Mouse (Mus musculus) cortical plate, adult 2 months (tissue): ENCODE results near the gene Olfr575. TPM values are rescaled to one million over a fixed set of nuclear protein-coding genes. Genes with fewer than 3 reads are reported as not detected.

Experiments used
- H3K27ac ChIP-seq: fragments of 200-500 bp; 2 replicates; pipeline ENCODE4 v1.5.1; 2012; ENCODE audit warnings: low read length, control low read depth, inconsistent platforms; ENCODE audit not compliant: insufficient read depth
- H3K4me1 ChIP-seq: fragments of 200-500 bp; 2 replicates; pipeline ENCODE4 v1.6.1; 2011; ENCODE audit warnings: low read length; ENCODE audit not compliant: control insufficient read depth, insufficient read depth
- H3K4me3 ChIP-seq: fragments of 200-500 bp; 2 replicates; pipeline ENCODE4 v1.5.1; 2011; ENCODE audit warnings: mild to moderate bottlenecking, low read length, control low read depth; ENCODE audit not compliant: insufficient read depth
- CTCF ChIP-seq: fragments of 200-500 bp; IDR thresholded peaks from 2 replicates; pipeline ENCODE4 v1.5.1; 2011; ENCODE audit warnings: mild to moderate bottlenecking, control low read depth, low read length; ENCODE audit not compliant: insufficient read depth; ENCODE audit errors: extremely low read depth
- POLR2A ChIP-seq: fragments of 200-500 bp; IDR thresholded peaks from 2 replicates; pipeline ENCODE4 v1.6.1; 2011; ENCODE audit warnings: mild to moderate bottlenecking, low read length, control low read depth; ENCODE audit not compliant: insufficient read depth; ENCODE audit errors: extremely low read depth
- polyA plus RNA-seq: library from polyadenylated mRNA; depleted of rRNA; stranded (reverse); fragments of >200 nt; gene quantifications from 2 replicates; pipeline ENCODE4 v1.2.3, GENCODE M21; 2012; rRNA removed

The Olfr575 gene
- not detected in 2 replicates for polyA plus RNA-seq

- H3K4me1 ChIP-seq, result no peaks in the 10 kb centered on the region
- no peak within 1 kb of the TSS for H3K4me3 ChIP-seq
- H3K27ac ChIP-seq, result no peak within 1 kb of the TSS
- TF ChIP-seq POLR2A (no peak), CTCF (no peak)
Measured at GRCm38 (mm10) chr7:102958593-102958992, at the start of gene Olfr575. TSS of gene Olfr575 (minus strand) at chr7:102958775.

GRCm38 (mm10) chr7:102989224-102989623 is 30.6 kb upstream of the Olfr575 start, which contains the start of gene Olfr578:
TSS of gene Olfr578 (minus strand) at chr7:102989324.
- no peak within 1 kb of the TSS for H3K27ac ChIP-seq
- TF ChIP-seq POLR2A, result no peak
- TF ChIP-seq CTCF, result no peak
- no peak within 1 kb of the TSS for H3K4me3 ChIP-seq
- H3K4me1 ChIP-seq, result no peaks in the 10 kb centered on the region

GRCm38 (mm10) chr7:102975843-102976242 is 17.3 kb upstream of the Olfr575 start, which contains the start of gene Olfr577:
TSS of gene Olfr577 (minus strand) at chr7:102975943.
- Histone ChIP-seq H3K4me1 (no peaks in the 10 kb centered on the region), H3K4me3 (no peak within 1 kb of the TSS), H3K27ac (no peak within 1 kb of the TSS)
- no peak for TF ChIP-seq CTCF
- TF ChIP-seq POLR2A, result no peak

GRCm38 (mm10) chr7:102974399-102974798 is 15.8 kb upstream of the Olfr575 start:
- no peak for TF ChIP-seq POLR2A
- TF ChIP-seq CTCF, result no peak
- Histone ChIP-seq H3K4me3 (no peak overlapping the region), H3K27ac (0 out of 2 replicates have a peak overlapping the region, but pooled peaks have one; percentile 56), H3K4me1 (no peaks in the 10 kb centered on the region)

- H3K27ac ChIP-seq, result no peak within 1 kb of the TSS
- H3K4me3 ChIP-seq, result no peak within 1 kb of the TSS
- no peaks in the 10 kb centered on the region for H3K4me1 ChIP-seq
- no peak for TF ChIP-seq POLR2A
Measured at GRCm38 (mm10) chr7:102962360-102962759, 3.8 kb upstream of the Olfr575 start, which contains the start of gene Olfr576. TSS of gene Olfr576 (plus strand) at chr7:102962660.

GRCm38 (mm10) chr7:102958137-102958536 is 438 bp downstream of the Olfr575 start:
- no peaks in the 10 kb centered on the region for H3K4me1 ChIP-seq
- H3K27ac ChIP-seq, result no peak overlapping the region
- TF ChIP-seq POLR2A (no peak), CTCF (no peak)
- no peak overlapping the region for H3K4me3 ChIP-seq

GRCm38 (mm10) chr7:102950732-102951131 is 7.8 kb downstream of the Olfr575 start:
- H3K4me1 ChIP-seq, result no peaks in the 10 kb centered on the region
- H3K27ac ChIP-seq, result no peak overlapping the region
- TF ChIP-seq POLR2A (no peak), CTCF (no peak)
- no peak overlapping the region for H3K4me3 ChIP-seq

GRCm38 (mm10) chr7:102948167-102948566 is 10.4 kb downstream of the Olfr575 start, which contains the start of gene Olfr574:
TSS of gene Olfr574 (plus strand) at chr7:102948467.
- no peak within 1 kb of the TSS for H3K4me3 ChIP-seq
- H3K27ac ChIP-seq, result no peak within 1 kb of the TSS
- TF ChIP-seq CTCF (no peak), POLR2A (no peak)
- H3K4me1 ChIP-seq, result no peaks in the 10 kb centered on the region

- H3K27ac ChIP-seq, result no peak overlapping the region
- H3K4me3 ChIP-seq, result no peak overlapping the region
- no peaks in the 10 kb centered on the region for H3K4me1 ChIP-seq
- no peak for TF ChIP-seq POLR2A
- no peak for TF ChIP-seq CTCF
Measured at GRCm38 (mm10) chr7:102943417-102943816, 15.2 kb downstream of the Olfr575 start.

GRCm38 (mm10) chr7:102942475-102942874 is 16.1 kb downstream of the Olfr575 start, which contains the start of gene Olfr573-ps1:
TSS of gene Olfr573-ps1 (minus strand) at chr7:102942575.
- Histone ChIP-seq H3K4me3 (no peak within 1 kb of the TSS), H3K4me1 (no peaks in the 10 kb centered on the region), H3K27ac (no peak within 1 kb of the TSS)
- no peak for TF ChIP-seq CTCF
- no peak for TF ChIP-seq POLR2A

- no peak for TF ChIP-seq POLR2A
- TF ChIP-seq CTCF, result no peak
- H3K4me3 ChIP-seq, result no peak overlapping the region
- no peak overlapping the region for H3K27ac ChIP-seq
- H3K4me1 ChIP-seq, result no peaks in the 10 kb centered on the region
Measured at GRCm38 (mm10) chr7:102927105-102927504, 31.5 kb downstream of the Olfr575 start.
